Mouse (Mus musculus) intestine, embryonic 15.5 days (tissue): Measurements from ENCODE around the gene Cadps2. TPM values are rescaled to one million over a fixed set of nuclear protein-coding genes. Genes with fewer than 3 reads are reported as not detected.

Experiments
- ATAC-seq: fragments of 200-750 bp; cut with Nextera tagmentation; 2 replicates; pipeline ENCODE4 v1.8.0; 2017; ENCODE audit warnings: moderate TSS enrichment, moderate library complexity
- H3K27ac ChIP-seq: fragments of 300-500 bp; sonication (generic); 2 replicates; pipeline ENCODE4 v1.5.1; 2015; ENCODE audit warnings: mild to moderate bottlenecking, inconsistent platforms
- H3K27me3 ChIP-seq: fragments of 300-500 bp; sonication (generic); replicated peaks from 2 replicates; pipeline ENCODE4 v1.6.1; 2015; ENCODE audit warnings: inconsistent platforms
- H3K36me3 ChIP-seq: fragments of 300-500 bp; sonication (generic); 2 replicates; pipeline ENCODE4 v1.6.1; 2015; ENCODE audit warnings: inconsistent platforms
- H3K4me1 ChIP-seq: fragments of 300-500 bp; sonication (generic); replicated peaks from 2 replicates; pipeline ENCODE4 v1.6.1; 2015; ENCODE audit warnings: inconsistent platforms
- H3K4me2 ChIP-seq: fragments of 300-500 bp; sonication (generic); replicated peaks from 2 replicates; pipeline ENCODE4 v1.6.1; 2015; ENCODE audit warnings: mild to moderate bottlenecking, inconsistent platforms
- H3K4me3 ChIP-seq: fragments of 300-500 bp; sonication (generic); replicated peaks from 2 replicates; pipeline ENCODE4 v1.5.1; 2015; ENCODE audit warnings: inconsistent platforms
- H3K9ac ChIP-seq: fragments of 300-500 bp; sonication (generic); 2 replicates; pipeline ENCODE4 v1.6.1; 2015; ENCODE audit warnings: inconsistent platforms
- H3K9me3 ChIP-seq: fragments of 300-500 bp; sonication (generic); 2 replicates; pipeline ENCODE4 v1.6.1; 2016; ENCODE audit warnings: inconsistent platforms
- WGBS: fragments of 180-500 bp; shearing (Covaris S2); methylation state at CpG from one replicate; pipeline ENCODE4 v1.1.7; 2015; 5-methylcytosine and 5-hydroxymethylcytosine counted together
- polyA plus RNA-seq: library from polyadenylated mRNA; unstranded; fragments of >200 nt; fragmentation: Nextera tagmentation; extraction: Ambion mirVana; gene quantifications from 2 replicates; pipeline ENCODE4 v1.2.1, GENCODE M21; 2015

The Cadps2 gene
- polyA plus RNA-seq, 1 experiment from 2014 or later, result 1.1 TPM

GRCm38 (mm10) chr6:23386711-23387110 lies 452.5 kb downstream of the Cadps2 start:
- H3K9ac ChIP-seq, result no peak overlapping the region
- no peaks in the 10 kb centered on the region for H3K4me1 ChIP-seq
- WGBS, result 53% methylated on average over 5 of the region's 5 CpGs
- H3K27me3 ChIP-seq, result no peaks in the 10 kb centered on the region
- no peaks in the 10 kb centered on the region for H3K36me3 ChIP-seq
- no peak overlapping the region for H3K4me2 ChIP-seq
- no peak overlapping the region for H3K27ac ChIP-seq
- no peak for ATAC-seq
- H3K9me3 ChIP-seq, result no peaks in the 10 kb centered on the region
- H3K4me3 ChIP-seq, result no peak overlapping the region

- no peak overlapping the region for H3K9ac ChIP-seq
- no peaks in the 10 kb centered on the region for H3K27me3 ChIP-seq
- 30% methylated on average over 1 of the region's 1 CpGs for whole genome bisulfite sequencing
- no peak overlapping the region for H3K4me3 ChIP-seq
- no peaks in the 10 kb centered on the region for H3K9me3 ChIP-seq
- no peaks in the 10 kb centered on the region for H3K36me3 ChIP-seq
- H3K27ac ChIP-seq, result no peak overlapping the region
- no peaks in the 10 kb centered on the region for H3K4me1 ChIP-seq
- no peak for ATAC-seq
- H3K4me2 ChIP-seq, result no peak overlapping the region
Measured at GRCm38 (mm10) chr6:23383004-23383347, 456.2 kb downstream of the Cadps2 start.

GRCm38 (mm10) chr6:23382283-23383003 lies 456.8 kb downstream of the Cadps2 start:
- H3K4me1 ChIP-seq, result no peaks in the 10 kb centered on the region
- H3K4me3 ChIP-seq, result no peak overlapping the region
- H3K36me3 ChIP-seq, result no peaks in the 10 kb centered on the region
- H3K27me3 ChIP-seq, result no peaks in the 10 kb centered on the region
- ATAC-seq, result no peak
- no peaks in the 10 kb centered on the region for H3K9me3 ChIP-seq
- H3K9ac ChIP-seq, result no peak overlapping the region
- H3K4me2 ChIP-seq, result no peak overlapping the region
- WGBS, result 51% methylated on average over 12 of the region's 12 CpGs
- no peak overlapping the region for H3K27ac ChIP-seq

GRCm38 (mm10) chr6:23376327-23376726 lies 462.9 kb downstream of the Cadps2 start:
- Histone ChIP-seq H3K4me2 (no peak overlapping the region), H3K27ac (no peak overlapping the region), H3K4me1 (no peaks in the 10 kb centered on the region), H3K36me3 (no peaks in the 10 kb centered on the region), H3K27me3 (no peaks in the 10 kb centered on the region), H3K9ac (no peak overlapping the region), H3K4me3 (no peak overlapping the region), H3K9me3 (no peaks in the 10 kb centered on the region)
- 82% methylated on average over 7 of the region's 7 CpGs for WGBS
- no peak for ATAC-seq

- ATAC-seq, result no peak
- Histone ChIP-seq H3K27ac (no peak overlapping the region), H3K9ac (no peak overlapping the region), H3K27me3 (no peaks in the 10 kb centered on the region), H3K4me2 (no peak overlapping the region), H3K4me3 (no peak overlapping the region), H3K4me1 (no peaks in the 10 kb centered on the region), H3K9me3 (no peaks in the 10 kb centered on the region), H3K36me3 (no peaks in the 10 kb centered on the region)
- WGBS, result 81% methylated on average over 8 of the region's 8 CpGs
Measured at GRCm38 (mm10) chr6:23361842-23362451, 477.3 kb downstream of the Cadps2 start.

- 61% methylated on average over 2 of the region's 2 CpGs for WGBS
- no peak overlapping the region for H3K9ac ChIP-seq
- H3K4me2 ChIP-seq, result no peak overlapping the region
- no peaks in the 10 kb centered on the region for H3K9me3 ChIP-seq
- no peaks in the 10 kb centered on the region for H3K36me3 ChIP-seq
- no peaks in the 10 kb centered on the region for H3K4me1 ChIP-seq
- no peak for ATAC-seq
- H3K4me3 ChIP-seq, result no peak overlapping the region
- H3K27ac ChIP-seq, result no peak overlapping the region
- H3K27me3 ChIP-seq, result no peaks in the 10 kb centered on the region
Measured at GRCm38 (mm10) chr6:23360596-23360995, 478.6 kb downstream of the Cadps2 start.

GRCm38 (mm10) chr6:23356141-23356540 lies 483.1 kb downstream of the Cadps2 start:
- 51% methylated on average over 4 of the region's 4 CpGs for whole genome bisulfite sequencing

GRCm38 (mm10) chr6:23353480-23353879 lies 485.7 kb downstream of the Cadps2 start:
- Histone ChIP-seq H3K27ac (no peak overlapping the region), H3K4me1 (no peaks in the 10 kb centered on the region), H3K9ac (no peak overlapping the region), H3K27me3 (no peaks in the 10 kb centered on the region), H3K4me3 (no peak overlapping the region), H3K4me2 (no peak overlapping the region), H3K9me3 (no peaks in the 10 kb centered on the region), H3K36me3 (no peaks in the 10 kb centered on the region)
- ATAC-seq, result no peak
- WGBS, result 8% methylated on average over 7 of the region's 7 CpGs

More at GRCm38 (mm10) chr6:23356141-23356540, 483.1 kb downstream of the Cadps2 start:
- no peak for ATAC-seq
- no peaks in the 10 kb centered on the region for H3K36me3 ChIP-seq
- H3K9me3 ChIP-seq, result no peaks in the 10 kb centered on the region
- H3K9ac ChIP-seq, result no peak overlapping the region
- H3K4me3 ChIP-seq, result no peak overlapping the region
- H3K27me3 ChIP-seq, result no peaks in the 10 kb centered on the region
- H3K4me1 ChIP-seq, result no peaks in the 10 kb centered on the region
- no peak overlapping the region for H3K27ac ChIP-seq
- H3K4me2 ChIP-seq, result no peak overlapping the region

GRCm38 (mm10) chr6:23337411-23338063 lies 501.7 kb downstream of the Cadps2 start:
- no peaks in the 10 kb centered on the region for H3K27me3 ChIP-seq
- no peaks in the 10 kb centered on the region for H3K4me1 ChIP-seq
- no peak overlapping the region for H3K4me3 ChIP-seq
- H3K36me3 ChIP-seq, result no peaks in the 10 kb centered on the region
- H3K4me2 ChIP-seq, result no peak overlapping the region
- no peak for ATAC-seq
- no peaks in the 10 kb centered on the region for H3K9me3 ChIP-seq
- no peak overlapping the region for H3K9ac ChIP-seq
- 54% methylated on average over 7 of the region's 7 CpGs for WGBS
- H3K27ac ChIP-seq, result no peak overlapping the region

GRCm38 (mm10) chr6:23314945-23315344 lies 524.3 kb downstream of the Cadps2 start:
- Histone ChIP-seq H3K4me1 (no peaks in the 10 kb centered on the region), H3K9me3 (no peaks in the 10 kb centered on the region), H3K4me2 (no peak overlapping the region), H3K9ac (no peak overlapping the region), H3K4me3 (no peak overlapping the region), H3K27me3 (no peaks in the 10 kb centered on the region), H3K27ac (no peak overlapping the region), H3K36me3 (no peaks in the 10 kb centered on the region)
- 81% methylated on average over 8 of the region's 8 CpGs for WGBS
- no peak for ATAC-seq

- WGBS, result 76% methylated on average over 5 of the region's 5 CpGs
- H3K27me3 ChIP-seq, result no peaks in the 10 kb centered on the region
Measured at GRCm38 (mm10) chr6:23314291-23314690, 524.9 kb downstream of the Cadps2 start.

GRCm38 (mm10) chr6:23306046-23306445 lies 533.2 kb downstream of the Cadps2 start:
- no peak overlapping the region for H3K4me2 ChIP-seq
- ATAC-seq, result no peak
- 81% methylated on average over 6 of the region's 6 CpGs for WGBS
- no peak overlapping the region for H3K4me3 ChIP-seq
- no peak overlapping the region for H3K27ac ChIP-seq
- H3K9me3 ChIP-seq, result no peaks in the 10 kb centered on the region
- H3K9ac ChIP-seq, result no peak overlapping the region
- no peaks in the 10 kb centered on the region for H3K4me1 ChIP-seq
- H3K27me3 ChIP-seq, result no peaks in the 10 kb centered on the region
- H3K36me3 ChIP-seq, result no peaks in the 10 kb centered on the region

More at GRCm38 (mm10) chr6:23314291-23314690, 524.9 kb downstream of the Cadps2 start:
- Histone ChIP-seq H3K4me2 (no peak overlapping the region), H3K4me3 (no peak overlapping the region), H3K4me1 (no peaks in the 10 kb centered on the region), H3K36me3 (no peaks in the 10 kb centered on the region), H3K9me3 (no peaks in the 10 kb centered on the region), H3K9ac (no peak overlapping the region), H3K27ac (no peak overlapping the region)
- no peak for ATAC-seq
